In genomic region chr19:55369691-55370090, GRCm38 (mm10) we compare ENCODE assay signal across 31 mouse cellular contexts. TPM values are rescaled to one million over a fixed set of nuclear protein-coding genes. Genes with fewer than 3 reads are reported as not detected.
DNase-seq lines count a peak whose midpoint lies in the region; ATAC-seq lines count a peak whose summit lies in the region.
"Had no signal": no experiment of that assay in that cellular context is flagged by ENCODE, and none has a peak within 500 bp of the region (broad histone marks: within the 10 kb centered on the region; RNA-seq: fewer than 3 reads in every experiment).

No protein-coding gene starts in this region.

- H3K36me3 ChIP-seq in hindbrain, embryonic 15.5 days = no peaks in the 10 kb centered on the region
- H3K36me3 ChIP-seq in hindbrain, embryonic 14.5 days (replicated peaks; ENCODE audit: control insufficient read depth, insufficient read depth) = no peaks in the 10 kb centered on the region
- no peaks in the 10 kb centered on the region for H3K36me3 ChIP-seq in midbrain, embryonic 14.5 days (ENCODE audit: control insufficient read depth, insufficient read depth, low read length)
- no peaks in the 10 kb centered on the region for H3K36me3 ChIP-seq in midbrain, embryonic 11.5 days (ENCODE audit: control insufficient read depth, insufficient read depth, low read length)
- H3K36me3 ChIP-seq: embryonic facial prominence, embryonic 12.5 days; forebrain, embryonic 10.5 days; heart, embryonic 12.5 days; hindbrain, embryonic 10.5 days; intestine, embryonic 15.5 days; liver, embryonic 13.5 days had no signal

- H3K9ac ChIP-seq in hindbrain, embryonic 15.5 days = no peak overlapping the region
- H3K9ac ChIP-seq in hindbrain, embryonic 14.5 days = no peak overlapping the region
- H3K9ac ChIP-seq in midbrain, embryonic 14.5 days (replicated peaks; ENCODE audit: low read length) = no peak overlapping the region
- no peak overlapping the region for H3K9ac ChIP-seq in midbrain, embryonic 11.5 days (ENCODE audit: low read length)
- H3K9ac ChIP-seq: embryonic facial prominence, embryonic 12.5 days; heart, embryonic 12.5 days; intestine, embryonic 15.5 days; liver, embryonic 13.5 days had no signal

- H3K4me2 ChIP-seq in hindbrain, embryonic 15.5 days = no peak overlapping the region
- no peak overlapping the region for H3K4me2 ChIP-seq in hindbrain, embryonic 14.5 days (replicated peaks)
- no peak overlapping the region for H3K4me2 ChIP-seq in midbrain, embryonic 14.5 days (ENCODE audit: low read length)
- H3K4me2 ChIP-seq in midbrain, embryonic 11.5 days = no peak overlapping the region
- H3K4me2 ChIP-seq: embryonic facial prominence, embryonic 12.5 days; heart, embryonic 12.5 days; intestine, embryonic 15.5 days; liver, embryonic 13.5 days had no signal

- ATAC-seq in hindbrain, embryonic 15.5 days (ENCODE audit: low FRiP score, low read depth) = no peak
- no peak for ATAC-seq in hindbrain, embryonic 14.5 days (ENCODE audit: low FRiP score)
- no peak for ATAC-seq in midbrain, embryonic 14.5 days (ENCODE audit: low FRiP score, low TSS enrichment)
- ATAC-seq in midbrain, embryonic 11.5 days (ENCODE audit: low FRiP score) = no peak
- ATAC-seq: hindbrain, postnatal 0 days; intestine, embryonic 15.5 days had no signal

- 41% methylated on average over 3 of the region's 3 CpGs for WGBS in hindbrain, embryonic 15.5 days
- 37% methylated on average over 3 of the region's 3 CpGs for WGBS in hindbrain, embryonic 14.5 days
- 54% methylated on average over 3 of the region's 3 CpGs for WGBS in midbrain, embryonic 14.5 days
- WGBS in midbrain, embryonic 11.5 days = 79% methylated on average over 3 of the region's 3 CpGs

- no peak for DNase-seq in hindbrain, embryonic 14.5 days (ENCODE audit: low spot score)
- DNase-seq in midbrain, embryonic 14.5 days = peak; percentile 15
- DNase-seq in midbrain, embryonic 11.5 days (ENCODE audit: low spot score, missing footprints) = no peak
- peak; percentile 50 for DNase-seq in adipocyte (ENCODE audit: low spot score)
- no peak for DNase-seq in urinary bladder, adult 2 months (ENCODE audit: low spot score)
- DNase-seq: adrenal gland, postnatal 10 days; B cell, adult 2 months; cerebellum, adult 11 months; cerebellum, adult 9-10 months; cerebellum, postnatal 36 days; embryo, embryonic 11 days; gastrocnemius, postnatal 25 days; heart, adult 18-20 months; heart, postnatal 10 days; kidney, adult 2 months; kidney, postnatal 36 days; left cerebral cortex, postnatal 4 days; liver, embryonic 13.5 days; lung, adult 2 months; lung, postnatal 4 days; thymus, adult 2 months; thymus, postnatal 4 days had no signal

- H3K27me3 ChIP-seq in hindbrain, embryonic 15.5 days = no peaks in the 10 kb centered on the region
- no peaks in the 10 kb centered on the region for H3K27me3 ChIP-seq in hindbrain, embryonic 14.5 days (ENCODE audit: control insufficient read depth, insufficient read depth, low read length)
- no peaks in the 10 kb centered on the region for H3K27me3 ChIP-seq in midbrain, embryonic 14.5 days (ENCODE audit: control insufficient read depth, insufficient read depth, low read length)
- no peaks in the 10 kb centered on the region for H3K27me3 ChIP-seq in midbrain, embryonic 11.5 days (ENCODE audit: control insufficient read depth, insufficient read depth, low read length)
- H3K27me3 ChIP-seq: embryonic facial prominence, embryonic 12.5 days; heart, embryonic 12.5 days; intestine, embryonic 15.5 days; liver, embryonic 13.5 days; megakaryocyte, embryonic 14.5 days had no signal

- H3K4me3 ChIP-seq in hindbrain, embryonic 15.5 days = no peak overlapping the region
- H3K4me3 ChIP-seq in hindbrain, embryonic 14.5 days (replicated peaks; ENCODE audit: low read length) = no peak overlapping the region
- H3K4me3 ChIP-seq in midbrain, embryonic 14.5 days (replicated peaks; ENCODE audit: low read depth, low read length) = no peak overlapping the region
- no peak overlapping the region for H3K4me3 ChIP-seq in midbrain, embryonic 11.5 days (ENCODE audit: low read depth, low read length)
- H3K4me3 ChIP-seq: embryonic facial prominence, embryonic 12.5 days; forebrain, embryonic 10.5 days; heart, embryonic 12.5 days; hindbrain, embryonic 10.5 days; intestine, embryonic 15.5 days; layer of hippocampus, adult 2 months; liver, embryonic 13.5 days; megakaryocyte, embryonic 14.5 days had no signal

- H3K27ac ChIP-seq in hindbrain, embryonic 15.5 days (replicated peaks) = 0 out of 2 replicates have a peak overlapping the region, but pooled peaks have one; percentile 34
- H3K27ac ChIP-seq in hindbrain, embryonic 14.5 days = no peak overlapping the region
- H3K27ac ChIP-seq in midbrain, embryonic 14.5 days (replicated peaks; ENCODE audit: low read depth, low read length) = no peak overlapping the region
- no peak overlapping the region for H3K27ac ChIP-seq in midbrain, embryonic 11.5 days (ENCODE audit: low read depth, low read length)
- H3K27ac ChIP-seq: embryonic facial prominence, embryonic 12.5 days; forebrain, embryonic 10.5 days; hindbrain, embryonic 10.5 days; hindbrain, postnatal 0 days; intestine, embryonic 15.5 days; layer of hippocampus, adult 2 months; liver, embryonic 13.5 days had no signal

- peaks cover 11% of the 10 kb centered on the region; the same call in 1 of the 2 replicates for H3K4me1 ChIP-seq in hindbrain, embryonic 15.5 days (replicated peaks)
- no peaks in the 10 kb centered on the region for H3K4me1 ChIP-seq in hindbrain, embryonic 14.5 days (replicated peaks; ENCODE audit: control insufficient read depth, insufficient read depth, low read length)
- H3K4me1 ChIP-seq in midbrain, embryonic 14.5 days (ENCODE audit: control insufficient read depth, insufficient read depth, low read length) = peaks cover 5% of the 10 kb centered on the region; the same call in 1 of the 2 replicates
- H3K4me1 ChIP-seq in midbrain, embryonic 11.5 days (ENCODE audit: control insufficient read depth, insufficient read depth, low read length) = no peaks in the 10 kb centered on the region
- H3K4me1 ChIP-seq: heart, embryonic 12.5 days; liver, embryonic 13.5 days had no signal

- no peaks in the 10 kb centered on the region for H3K9me3 ChIP-seq in hindbrain, embryonic 15.5 days
- H3K9me3 ChIP-seq in hindbrain, embryonic 14.5 days (ENCODE audit: control insufficient read depth, low read length) = no peaks in the 10 kb centered on the region
- H3K9me3 ChIP-seq in midbrain, embryonic 14.5 days (ENCODE audit: control insufficient read depth, low read length) = no peaks in the 10 kb centered on the region
- H3K9me3 ChIP-seq in midbrain, embryonic 11.5 days (ENCODE audit: control insufficient read depth, low read length) = no peaks in the 10 kb centered on the region
- H3K9me3 ChIP-seq: embryonic facial prominence, embryonic 12.5 days; forebrain, embryonic 10.5 days; heart, embryonic 12.5 days; hindbrain, embryonic 10.5 days; intestine, embryonic 15.5 days; liver, embryonic 13.5 days; megakaryocyte, embryonic 14.5 days had no signal

RNA-seq across cellular contexts. Expression of gene Vti1a, which starts 53.6 kb away (rescaled TPM):
- 35.2 and 35.6 TPM in 2 replicates for polyA plus RNA-seq in hindbrain, embryonic 15.5 days (2015; fragmentation: Nextera tagmentation; extraction: Ambion mirVana)
- 32.1 and 35.4 TPM in 2 replicates for polyA plus RNA-seq in hindbrain, embryonic 14.5 days (2014; fragmentation: Nextera tagmentation; extraction: Ambion mirVana)
- polyA plus RNA-seq in midbrain, embryonic 14.5 days (2014; fragmentation: Nextera tagmentation; extraction: Ambion mirVana) = 25.3 and 33.9 TPM in 2 replicates
- 27.1 and 28.2 TPM in 2 replicates for polyA plus RNA-seq in midbrain, embryonic 11.5 days (2014; fragmentation: Nextera tagmentation; extraction: Ambion mirVana)
- polyA plus RNA-seq in urinary bladder, adult 2 months (2012; rRNA removed) = 22.7 and 23.4 TPM in 2 replicates

RNA-seq across cellular contexts. Expression of gene Zdhhc6, which starts 53.9 kb away (rescaled TPM):
- 67.4 and 71.1 TPM in 2 replicates for polyA plus RNA-seq in hindbrain, embryonic 15.5 days (2015; fragmentation: Nextera tagmentation; extraction: Ambion mirVana)
- polyA plus RNA-seq in hindbrain, embryonic 14.5 days (2014; fragmentation: Nextera tagmentation; extraction: Ambion mirVana) = 66.3 and 69.0 TPM in 2 replicates
- 52.7 and 72.4 TPM in 2 replicates for polyA plus RNA-seq in midbrain, embryonic 14.5 days (2014; fragmentation: Nextera tagmentation; extraction: Ambion mirVana)
- 112 and 116 TPM in 2 replicates for polyA plus RNA-seq in midbrain, embryonic 11.5 days (2014; fragmentation: Nextera tagmentation; extraction: Ambion mirVana)
- 29.3 and 33.3 TPM in 2 replicates for polyA plus RNA-seq in urinary bladder, adult 2 months (2012; rRNA removed)

Comparison
In these comparisons a context has a peak if more than half of its experiments do, and no peak if none do; other contexts are left out.
1. DNase-seq: peak in midbrain, embryonic 14.5 days (single experiment) and adipocyte (single experiment); none in hindbrain, embryonic 14.5 days (single experiment), midbrain, embryonic 11.5 days (single experiment) and urinary bladder, adult 2 months (single experiment).